Mouse (Mus musculus) lung, postnatal 0 days (tissue): ENCODE measurements around the gene Hap1.

ENCODE experiments used
- CTCF ChIP-seq: IDR thresholded peaks from 2 replicates; pipeline ENCODE4 v1.5.1; 2016; ENCODE audit warnings: antibody characterized with exemption, mild to moderate bottlenecking
- EP300 ChIP-seq: IDR thresholded peaks from 2 replicates; pipeline ENCODE4 v1.6.1; 2016; ENCODE audit warnings: antibody characterized with exemption, mild to moderate bottlenecking, control low read depth

DNA sequence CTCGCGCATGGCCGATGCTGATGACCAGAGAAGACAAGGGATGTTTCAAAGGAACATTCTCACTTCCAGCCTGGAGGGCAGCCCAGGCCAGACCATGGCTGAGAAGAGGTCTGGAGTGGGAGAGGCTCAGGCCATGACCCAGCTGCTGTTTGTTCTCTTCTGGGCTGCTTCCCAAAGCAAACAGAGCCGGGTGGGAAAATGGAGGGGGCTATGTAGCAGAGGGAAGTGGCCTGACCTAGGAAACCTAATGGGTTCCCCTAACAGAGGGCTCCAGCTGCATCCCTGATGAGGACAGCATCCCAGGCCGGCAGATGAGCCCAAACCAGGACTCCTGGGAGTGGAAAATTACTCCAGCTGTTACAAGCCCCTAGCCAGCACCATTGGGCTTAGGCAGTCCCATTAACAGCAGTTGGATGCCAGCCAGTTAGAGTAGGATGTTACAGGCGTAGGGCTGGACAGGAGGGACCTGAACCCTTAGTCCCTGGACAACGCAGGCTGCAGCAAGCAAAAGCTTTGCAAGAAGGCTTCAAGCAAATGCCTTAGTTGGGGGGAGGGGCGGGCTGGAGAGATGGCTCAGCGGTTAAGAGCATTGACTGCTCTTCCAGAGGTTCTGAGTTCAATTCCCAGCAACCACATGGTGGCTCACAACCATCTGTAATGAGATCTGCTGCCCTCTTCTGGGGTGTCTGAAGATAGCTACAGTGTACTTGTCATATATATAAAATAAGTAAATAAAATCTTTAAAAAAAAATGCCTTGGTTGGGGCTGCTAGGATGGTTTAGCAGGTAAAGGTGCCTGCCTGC is 35.4 kb upstream of the Hap1 start:
- TF ChIP-seq CTCF (peak; percentile 30), EP300 (no peak; the same call in none of the 2 replicates)
